Mouse (Mus musculus) lung, embryonic 16.5 days (tissue): ENCODE results near the gene Mfsd2a. TPM values are rescaled to one million over a fixed set of nuclear protein-coding genes. Genes with fewer than 3 reads are reported as not detected.

Experiments
- ATAC-seq: fragments of 200-750 bp; cut with Nextera tagmentation; 2 replicates; pipeline ENCODE4 v1.8.0; 2017; ENCODE audit warnings: low read depth, mild to moderate bottlenecking, moderate library complexity
- H3K27ac ChIP-seq: fragments of 300-500 bp; sonication (generic); 2 replicates; pipeline ENCODE4 v1.5.1; 2014; ENCODE audit warnings: mild to moderate bottlenecking, control low read depth, low read length
- H3K27me3 ChIP-seq: fragments of 300-500 bp; sonication (generic); 2 replicates; pipeline ENCODE4 v1.6.1; 2014; ENCODE audit warnings: low read depth, low read length, mixed read lengths; ENCODE audit not compliant: control insufficient read depth, insufficient read depth
- H3K36me3 ChIP-seq: fragments of 300-500 bp; sonication (generic); 2 replicates; pipeline ENCODE4 v1.6.1; 2014; ENCODE audit warnings: low read length; ENCODE audit not compliant: control insufficient read depth, insufficient read depth
- H3K4me1 ChIP-seq: fragments of 300-500 bp; sonication (generic); replicated peaks from 2 replicates; pipeline ENCODE4 v1.6.1; 2014; ENCODE audit warnings: low read length, mixed read lengths; ENCODE audit not compliant: control insufficient read depth, insufficient read depth
- H3K4me2 ChIP-seq: fragments of 300-500 bp; sonication (generic); 2 replicates; pipeline ENCODE4 v1.6.1; 2014; ENCODE audit warnings: low read depth, low read length, control low read depth
- H3K4me3 ChIP-seq: fragments of 300-500 bp; sonication (generic); 2 replicates; pipeline ENCODE4 v1.5.1; 2014; ENCODE audit warnings: mild to moderate bottlenecking, low read length, control low read depth
- H3K9ac ChIP-seq: fragments of 300-500 bp; sonication (generic); 2 replicates; pipeline ENCODE4 v1.6.1; 2014; ENCODE audit warnings: low read length, control low read depth
- H3K9me3 ChIP-seq: fragments of 300-500 bp; sonication (generic); 2 replicates; pipeline ENCODE4 v1.6.1; 2016; ENCODE audit warnings: low read length; ENCODE audit not compliant: control insufficient read depth
- WGBS: fragments of 180-500 bp; shearing (Covaris S2); extraction: QIAGEN DNeasy Blood & Tissue Kit; methylation state at CpG from one replicate; pipeline ENCODE4 v1.1.7; 2014; 5-methylcytosine and 5-hydroxymethylcytosine counted together
- polyA plus RNA-seq: library from polyadenylated mRNA; unstranded; fragments of >200 nt; fragmentation: Nextera tagmentation; extraction: Ambion mirVana; gene quantifications from 2 replicates; pipeline ENCODE4 v1.2.1, GENCODE M21; 2015

Gene Mfsd2a
- polyA plus RNA-seq, 1 experiment from 2014 or later = 0.62 TPM

GRCm38 (mm10) chr4:122903709-122904108 lies 57.3 kb downstream of the Mfsd2a start:
- ATAC-seq = no peak
- 87% methylated on average over 3 of the region's 3 CpGs for WGBS
- no peak overlapping the region for H3K9ac ChIP-seq
- no peaks in the 10 kb centered on the region for H3K9me3 ChIP-seq
- no peak overlapping the region for H3K4me2 ChIP-seq
- no peak overlapping the region for H3K4me3 ChIP-seq
- H3K4me1 ChIP-seq = no peaks in the 10 kb centered on the region
- H3K27me3 ChIP-seq = no peaks in the 10 kb centered on the region
- no peaks in the 10 kb centered on the region for H3K36me3 ChIP-seq
- H3K27ac ChIP-seq = no peak overlapping the region

DNA sequence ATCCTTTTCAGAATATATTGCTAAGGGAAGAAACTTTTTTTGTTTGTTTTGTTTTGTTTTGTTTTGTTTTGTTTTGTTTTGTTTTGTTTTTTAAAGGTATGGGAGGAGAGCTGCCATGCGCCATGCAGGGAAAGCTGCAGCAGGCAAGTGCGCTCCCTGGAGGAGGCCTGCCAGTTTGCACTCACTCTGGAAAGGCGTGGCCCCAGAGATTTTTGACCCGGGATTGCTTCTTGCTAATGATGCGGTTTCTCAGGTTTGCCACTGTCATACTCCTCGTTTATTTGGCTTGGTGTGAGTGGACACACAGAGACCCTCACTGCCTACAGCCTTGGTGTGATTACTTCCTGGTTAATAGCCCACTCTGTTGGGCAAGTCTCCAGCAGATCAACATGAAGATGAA lies 58.8 kb downstream of the Mfsd2a start:
- Histone ChIP-seq H3K36me3 (no peaks in the 10 kb centered on the region), H3K4me3 (no peak overlapping the region), H3K27me3 (no peaks in the 10 kb centered on the region), H3K4me1 (no peaks in the 10 kb centered on the region), H3K9ac (no peak overlapping the region), H3K4me2 (no peak overlapping the region), H3K27ac (no peak overlapping the region), H3K9me3 (no peaks in the 10 kb centered on the region)
- no peak for ATAC-seq
- 19% methylated on average over 6 of the region's 6 CpGs for WGBS

- Histone ChIP-seq H3K36me3 (no peaks in the 10 kb centered on the region), H3K4me3 (no peak overlapping the region), H3K9me3 (no peaks in the 10 kb centered on the region), H3K27ac (no peak overlapping the region), H3K27me3 (no peaks in the 10 kb centered on the region), H3K4me2 (no peak overlapping the region), H3K9ac (no peak overlapping the region), H3K4me1 (no peaks in the 10 kb centered on the region)
- peak; percentile 34; the same call in 1 of the 2 replicates for ATAC-seq
- WGBS = 14% methylated on average over 5 of the region's 5 CpGs
Observed at GRCm38 (mm10) chr4:122898313-122898712, 62.7 kb downstream of the Mfsd2a start.

- no peak overlapping the region for H3K27ac ChIP-seq
- H3K4me3 ChIP-seq = no peak overlapping the region
- H3K4me1 ChIP-seq = no peaks in the 10 kb centered on the region
- no peak overlapping the region for H3K9ac ChIP-seq
- 65% methylated on average over 4 of the region's 4 CpGs for WGBS
- no peaks in the 10 kb centered on the region for H3K27me3 ChIP-seq
- H3K9me3 ChIP-seq = no peaks in the 10 kb centered on the region
- H3K4me2 ChIP-seq = no peak overlapping the region
- no peaks in the 10 kb centered on the region for H3K36me3 ChIP-seq
- ATAC-seq = no peak
Observed at GRCm38 (mm10) chr4:122897750-122898149, 63.2 kb downstream of the Mfsd2a start.

Other genes starting within 250 kb of the Mfsd2a start
- gene Ppt1, start 124.9 kb downstream of the Mfsd2a start, polyA plus RNA-seq = 70.1 and 79.2 TPM in 2 replicates
- gene Cap1, start 75.1 kb downstream of the Mfsd2a start, polyA plus RNA-seq = 86.5 and 104 TPM in 2 replicates
- gene Mycl, start 34.5 kb upstream of the Mfsd2a start, polyA plus RNA-seq = 11.7 and 11.9 TPM in 2 replicates
- gene Trit1, start 55.4 kb upstream of the Mfsd2a start, polyA plus RNA-seq = 15.5 and 17.4 TPM in 2 replicates
- gene Bmp8b, start 144.0 kb upstream of the Mfsd2a start, polyA plus RNA-seq = 1.5 and 2.0 TPM in 2 replicates
- gene Oxct2b, start 155.1 kb upstream of the Mfsd2a start, polyA plus RNA-seq = not detected in 2 replicates
- gene Ppie, start 178.8 kb upstream of the Mfsd2a start, polyA plus RNA-seq = 93.7 and 94.7 TPM in 2 replicates
- 0.16 and 0.19 TPM in 2 replicates for gene Hpcal4, start 222.0 kb upstream of the Mfsd2a start, polyA plus RNA-seq
- gene Nt5c1a, start 240.3 kb upstream of the Mfsd2a start, polyA plus RNA-seq = 0.18 TPM in 1 of 2 replicates, not detected in the other